Mouse (Mus musculus): ENCODE data around the gene Ripor2. TPM values are rescaled to one million over a fixed set of nuclear protein-coding genes. Genes with fewer than 3 reads are reported as not detected.
A peak's percentile ranks its signal among the peaks of the same experiment; 100 is the strongest.

Ripor2 gene
- polyA plus RNA-seq, 1 experiment: not detected

GRCm38 (mm10) chr13:24634346-24635120 lies 52.5 kb downstream of the Ripor2 start:
- peaks cover 11% of the 10 kb centered on the region for H3K4me1 ChIP-seq (ENCODE audit: control insufficient read depth, insufficient read depth, low read length)
- no peak overlapping the region for H3K27ac ChIP-seq (ENCODE audit: insufficient read depth, low read depth, low read length)
- TF ChIP-seq CTCF (IDR thresholded peaks at IDR 0.05; ENCODE audit: insufficient read depth, low read depth, low read length) (no peak), POLR2A (IDR thresholded peaks at IDR 0.05; ENCODE audit: insufficient read depth, low read depth, low read length) (no peak)
- 64% methylated on average over 13 of the region's 13 CpGs for WGBS
- no peak overlapping the region for H3K4me3 ChIP-seq (ENCODE audit: insufficient read depth, low read depth, low read length)

- WGBS: 1% methylated on average over 51 of the region's 66 CpGs
- no peak for TF ChIP-seq POLR2A (IDR thresholded peaks at IDR 0.05; ENCODE audit: insufficient read depth, low read depth, low read length)
- TF ChIP-seq CTCF (IDR thresholded peaks at IDR 0.05; ENCODE audit: insufficient read depth, low read depth, low read length): no peak
- Histone ChIP-seq H3K4me3 (ENCODE audit: insufficient read depth, low read depth, low read length) (peak overlapping the region; percentile 93), H3K27ac (ENCODE audit: insufficient read depth, low read depth, low read length) (peak overlapping the region; percentile 86), H3K4me1 (ENCODE audit: control insufficient read depth, insufficient read depth, low read length) (peaks cover 17% of the 10 kb centered on the region)
Measured at GRCm38 (mm10) chr13:24638371-24639214, 56.6 kb downstream of the Ripor2 start.

GRCm38 (mm10) chr13:24639215-24640165 lies 57.5 kb downstream of the Ripor2 start:
- Histone ChIP-seq H3K4me1 (ENCODE audit: control insufficient read depth, insufficient read depth, low read length) (peaks cover 17% of the 10 kb centered on the region), H3K27ac (ENCODE audit: insufficient read depth, low read depth, low read length) (peak overlapping the region; percentile 86), H3K4me3 (ENCODE audit: insufficient read depth, low read depth, low read length) (peak overlapping the region; percentile 93)
- WGBS: 11% methylated on average over 22 of the region's 22 CpGs
- TF ChIP-seq POLR2A (IDR thresholded peaks at IDR 0.05; ENCODE audit: insufficient read depth, low read depth, low read length) (no peak), CTCF (IDR thresholded peaks at IDR 0.05; ENCODE audit: insufficient read depth, low read depth, low read length) (no peak)

GRCm38 (mm10) chr13:24640166-24640560 lies 58.2 kb downstream of the Ripor2 start:
- Histone ChIP-seq H3K4me1 (ENCODE audit: control insufficient read depth, insufficient read depth, low read length) (peaks cover 19% of the 10 kb centered on the region), H3K4me3 (ENCODE audit: insufficient read depth, low read depth, low read length) (peak overlapping the region; percentile 24), H3K27ac (ENCODE audit: insufficient read depth, low read depth, low read length) (no peak overlapping the region)
- WGBS: 58% methylated on average over 4 of the region's 4 CpGs
- TF ChIP-seq POLR2A (IDR thresholded peaks at IDR 0.05; ENCODE audit: insufficient read depth, low read depth, low read length): no peak
- no peak for TF ChIP-seq CTCF (IDR thresholded peaks at IDR 0.05; ENCODE audit: insufficient read depth, low read depth, low read length)

GRCm38 (mm10) chr13:24640836-24641385 lies 58.9 kb downstream of the Ripor2 start:
- 82% methylated on average over 3 of the region's 3 CpGs for WGBS
- H3K4me3 ChIP-seq (ENCODE audit: insufficient read depth, low read depth, low read length): no peak overlapping the region
- H3K27ac ChIP-seq (ENCODE audit: insufficient read depth, low read depth, low read length): no peak overlapping the region
- H3K4me1 ChIP-seq (ENCODE audit: control insufficient read depth, insufficient read depth, low read length): peaks cover 20% of the 10 kb centered on the region
- TF ChIP-seq CTCF (IDR thresholded peaks at IDR 0.05; ENCODE audit: insufficient read depth, low read depth, low read length) (no peak), POLR2A (IDR thresholded peaks at IDR 0.05; ENCODE audit: insufficient read depth, low read depth, low read length) (no peak)

GRCm38 (mm10) chr13:24641491-24642430 lies 59.8 kb downstream of the Ripor2 start:
- no peak overlapping the region for H3K27ac ChIP-seq (ENCODE audit: insufficient read depth, low read depth, low read length)
- peaks cover 20% of the 10 kb centered on the region for H3K4me1 ChIP-seq (ENCODE audit: control insufficient read depth, insufficient read depth, low read length)
- no peak overlapping the region for H3K4me3 ChIP-seq (ENCODE audit: insufficient read depth, low read depth, low read length)
- WGBS: 55% methylated on average over 7 of the region's 7 CpGs
- TF ChIP-seq POLR2A (IDR thresholded peaks at IDR 0.05; ENCODE audit: insufficient read depth, low read depth, low read length) (no peak), CTCF (IDR thresholded peaks at IDR 0.05; ENCODE audit: insufficient read depth, low read depth, low read length) (no peak)

- Histone ChIP-seq H3K4me3 (ENCODE audit: insufficient read depth, low read depth, low read length) (no peak overlapping the region), H3K27ac (ENCODE audit: insufficient read depth, low read depth, low read length) (no peak overlapping the region), H3K4me1 (ENCODE audit: control insufficient read depth, insufficient read depth, low read length) (peaks cover 12% of the 10 kb centered on the region; the same call in 1 of the 2 replicates)
- no peak for TF ChIP-seq POLR2A (IDR thresholded peaks at IDR 0.05; ENCODE audit: insufficient read depth, low read depth, low read length)
- TF ChIP-seq CTCF (IDR thresholded peaks at IDR 0.05; ENCODE audit: insufficient read depth, low read depth, low read length): no peak
- WGBS: 92% methylated on average over 3 of the region's 3 CpGs
Measured at GRCm38 (mm10) chr13:24645146-24645545, 63.2 kb downstream of the Ripor2 start.
